Mouse (Mus musculus) retina, adult 2 months (tissue): ENCODE measurements around the gene Rasgef1b.

Experiments
- DNase-seq: peaks from one replicate; pipeline ENCODE4 v3.0.0-alpha.2; 2012; ENCODE audit warnings: low read depth, low spot score

Rasgef1b gene

GRCm38 (mm10) chr5:99602244-99603023, 126.4 kb downstream of the Rasgef1b start:
- no peak for DNase-seq

- DNase-seq: no peak
Measured at GRCm38 (mm10) chr5:99599376-99599775, 129.5 kb downstream of the Rasgef1b start.

GRCm38 (mm10) chr5:99598470-99599110, 130.3 kb downstream of the Rasgef1b start:
- DNase-seq: no peak

DNA sequence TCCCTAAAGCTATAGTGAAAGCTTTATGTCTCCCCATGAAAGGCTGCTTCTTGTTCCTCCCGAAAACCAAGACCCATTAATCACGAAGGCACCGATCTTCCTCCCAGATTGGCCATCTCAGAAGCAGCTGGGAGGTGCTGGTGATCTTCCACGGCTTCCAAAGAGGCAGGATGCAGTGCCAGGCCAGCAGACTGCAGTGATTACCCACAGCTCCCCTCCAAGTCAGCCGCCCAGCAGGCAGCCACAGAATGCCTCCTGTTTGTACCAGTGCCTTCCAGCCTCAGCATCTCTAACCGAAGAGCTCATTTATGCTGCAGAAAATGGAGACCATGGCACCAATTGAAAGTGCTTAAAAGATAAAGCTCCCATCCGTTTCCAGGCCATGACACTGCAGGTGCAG, 131.2 kb downstream of the Rasgef1b start:
- no peak for DNase-seq

DNA sequence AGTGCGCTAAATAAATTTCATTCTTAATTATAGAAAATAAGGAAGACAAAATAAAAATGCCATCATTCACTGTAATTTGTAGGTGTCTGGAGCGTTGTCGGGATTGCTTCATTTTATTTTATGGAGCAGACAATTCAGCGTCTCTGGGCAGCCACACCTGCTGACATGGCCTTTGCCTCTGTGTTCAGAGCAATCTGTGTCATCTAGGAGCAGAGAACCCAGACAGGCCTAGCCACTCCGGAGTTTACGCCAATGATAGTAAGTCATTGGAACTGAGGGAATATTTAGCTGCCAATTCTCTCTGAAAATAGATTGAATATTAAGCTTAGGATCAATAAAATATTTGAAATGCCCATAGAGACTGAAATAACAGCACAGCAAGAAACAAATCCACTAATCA, 137.5 kb downstream of the Rasgef1b start:
- no peak for DNase-seq

DNA sequence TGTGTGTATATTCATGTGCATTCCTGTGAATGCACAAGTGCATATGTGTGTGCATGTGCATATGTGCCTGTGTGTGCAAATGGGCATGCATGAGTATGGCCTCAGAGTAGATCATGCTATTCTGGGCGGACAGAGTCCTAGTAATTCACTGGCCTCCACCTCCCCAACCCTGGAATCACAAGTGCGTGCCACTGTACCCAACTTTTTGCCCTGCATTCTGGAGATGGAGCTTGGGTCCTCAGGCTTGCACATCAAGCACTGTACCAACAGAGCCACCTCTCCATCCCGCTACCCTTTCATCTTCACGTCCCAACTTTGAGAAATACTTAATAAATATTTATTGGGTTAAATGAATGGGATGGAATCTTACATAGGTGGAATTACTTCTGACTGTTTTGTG, 138.3 kb downstream of the Rasgef1b start:
- DNase-seq: no peak

- DNase-seq: no peak
Measured at GRCm38 (mm10) chr5:99587994-99588393, 140.9 kb downstream of the Rasgef1b start.

DNA sequence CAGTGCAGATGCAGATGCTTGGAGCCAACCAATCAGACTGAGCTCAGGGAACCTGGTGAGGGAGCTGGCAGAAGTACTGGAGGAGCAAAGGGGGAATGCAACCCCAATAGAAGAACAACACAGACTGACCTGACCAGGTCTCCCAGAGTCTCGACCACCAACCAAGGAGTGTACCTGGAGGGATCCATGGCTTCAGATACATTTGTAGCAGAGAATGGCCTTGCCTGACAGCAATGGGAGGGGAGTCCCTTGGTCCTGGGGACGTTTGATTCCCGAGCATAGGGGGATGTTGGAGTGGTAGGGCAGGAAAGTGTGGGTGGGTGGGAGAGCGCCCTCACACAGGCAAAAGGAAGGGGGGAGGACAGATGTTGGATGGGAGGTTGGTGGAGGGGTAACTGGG, 141.3 kb downstream of the Rasgef1b start:
- DNase-seq: no peak

DNA sequence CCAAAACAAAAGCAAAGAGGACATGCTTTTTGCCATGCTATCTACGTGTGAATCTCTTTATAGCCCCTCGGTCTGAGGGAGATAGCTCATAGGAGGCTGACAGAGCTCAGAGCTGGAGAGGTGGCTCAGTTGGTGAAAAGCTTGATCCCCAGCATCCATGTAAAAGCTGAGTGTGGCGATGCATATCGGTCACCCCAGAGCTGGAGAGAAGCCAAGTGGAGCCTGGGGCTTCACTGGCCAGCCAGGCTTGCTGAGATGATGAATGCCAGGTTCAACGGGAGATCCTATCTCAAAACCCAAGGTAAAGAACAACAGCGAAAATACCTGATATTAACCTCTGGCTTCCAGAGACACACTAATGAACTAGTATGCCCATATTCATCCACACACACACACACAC, 142.6 kb downstream of the Rasgef1b start:
- no peak for DNase-seq

DNA sequence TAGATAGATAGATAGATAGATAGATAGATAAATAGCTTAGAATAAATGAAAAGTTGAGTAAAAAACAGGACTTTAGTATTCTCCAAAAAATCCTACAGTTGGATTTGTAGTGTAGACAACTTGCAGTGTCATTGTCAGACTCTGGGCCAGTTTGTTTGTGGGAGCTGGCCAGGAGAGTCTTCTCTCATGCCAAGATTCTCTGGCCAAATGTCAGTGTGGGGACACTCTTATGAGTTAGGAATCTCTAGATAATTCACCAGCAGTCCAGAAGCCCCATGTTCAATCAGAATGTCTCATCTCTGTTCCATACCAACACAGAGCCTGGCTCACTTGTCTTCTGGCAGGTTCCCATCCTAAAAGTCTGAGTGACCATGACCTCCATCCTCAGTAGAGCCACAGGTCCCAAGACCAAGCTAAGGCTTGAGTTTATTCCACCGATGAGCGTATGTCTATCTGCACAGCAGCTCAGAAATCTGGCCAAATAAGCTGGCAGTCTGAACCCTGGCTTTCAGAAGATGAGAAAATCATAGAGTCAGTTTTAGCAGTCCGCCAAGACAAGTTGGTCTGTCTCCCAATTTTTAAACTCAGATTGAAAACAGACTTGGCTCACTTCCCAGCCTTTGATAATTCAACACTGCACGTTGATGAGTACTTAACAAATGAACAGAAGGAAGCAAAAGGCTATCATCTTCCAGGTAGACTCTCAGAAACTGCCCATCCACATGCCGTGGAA, 143.5 kb downstream of the Rasgef1b start:
- DNase-seq: no peak

DNA sequence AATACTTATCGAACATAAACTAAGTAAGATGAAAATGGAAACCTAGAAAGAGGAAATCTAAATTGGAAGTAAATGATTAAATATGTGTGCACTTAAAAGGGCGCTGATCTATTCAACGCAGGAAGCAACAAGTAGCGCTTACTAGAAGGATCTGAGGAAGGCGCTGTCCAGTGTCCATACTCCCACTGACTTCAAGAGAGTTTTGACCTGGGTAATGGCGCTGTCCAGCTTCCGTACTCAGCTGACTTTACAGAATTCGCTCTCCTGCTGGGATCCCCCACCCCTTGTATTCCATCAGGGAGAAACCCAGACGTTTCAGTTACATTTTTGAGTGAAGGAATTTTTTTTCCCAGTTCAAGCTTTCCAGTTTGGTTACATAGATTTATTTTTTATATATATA, 144.6 kb downstream of the Rasgef1b start:
- no peak for DNase-seq

GRCm38 (mm10) chr5:99582055-99582454, 146.8 kb downstream of the Rasgef1b start:
- no peak for DNase-seq

DNA sequence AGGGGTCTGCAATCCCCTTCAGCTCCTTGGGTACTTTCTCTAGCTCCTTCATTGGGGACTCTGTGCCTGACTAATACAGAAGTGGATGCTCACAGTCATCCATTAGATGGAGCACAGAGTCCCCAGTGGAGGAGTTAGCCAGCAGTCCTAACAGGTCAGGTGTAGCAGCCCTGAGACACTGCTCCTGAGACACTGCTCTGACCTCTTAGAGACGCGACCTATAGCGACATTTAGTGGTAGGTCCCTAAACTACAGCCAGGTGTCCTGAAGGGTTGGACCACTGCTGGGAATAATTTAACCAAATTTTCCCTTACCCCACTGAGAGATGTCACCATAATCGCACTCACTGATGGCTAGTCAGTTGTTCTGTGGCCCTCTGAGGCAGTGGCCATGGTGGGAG, 150.2 kb downstream of the Rasgef1b start:
- DNase-seq: no peak

- DNase-seq: no peak
Measured at GRCm38 (mm10) chr5:99575897-99576296, 153.0 kb downstream of the Rasgef1b start.

DNA sequence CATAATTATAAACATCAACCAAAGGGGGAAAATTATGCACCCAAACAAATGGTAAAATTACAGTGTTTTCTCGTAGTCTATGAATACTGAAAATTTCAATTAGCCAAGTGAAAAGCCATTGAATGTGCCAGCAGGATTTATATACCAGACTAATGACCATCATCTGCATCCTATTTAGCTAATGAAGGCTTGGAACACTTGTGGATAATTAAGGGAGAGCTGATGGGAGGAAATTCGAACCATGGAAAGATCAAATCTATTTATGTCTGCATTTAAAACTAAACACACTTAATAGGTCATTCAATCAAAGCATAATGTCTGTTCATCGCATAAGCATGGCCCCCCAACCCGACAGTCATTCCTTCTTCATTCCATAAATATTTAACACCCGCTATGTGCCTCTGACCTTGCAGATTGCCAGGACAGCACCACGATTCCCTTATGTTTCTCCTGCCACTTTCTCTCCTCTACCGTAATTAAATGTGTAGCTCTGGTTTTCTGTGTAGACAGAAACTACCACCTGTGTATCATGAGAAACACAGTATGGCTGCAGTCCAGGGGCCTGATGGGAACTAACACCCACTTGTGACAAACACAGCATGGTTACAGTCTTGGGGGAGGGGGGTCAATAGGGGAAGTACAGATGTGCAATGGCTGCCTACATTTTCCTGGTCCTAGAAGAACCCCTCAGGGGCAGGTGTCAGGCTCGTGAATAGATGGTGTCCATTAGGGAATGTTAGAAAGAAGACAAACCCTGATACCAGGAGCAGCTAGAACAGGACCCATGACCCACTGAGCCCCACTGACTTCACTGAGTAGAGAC, 164.2 kb downstream of the Rasgef1b start:
- no peak for DNase-seq

DNA sequence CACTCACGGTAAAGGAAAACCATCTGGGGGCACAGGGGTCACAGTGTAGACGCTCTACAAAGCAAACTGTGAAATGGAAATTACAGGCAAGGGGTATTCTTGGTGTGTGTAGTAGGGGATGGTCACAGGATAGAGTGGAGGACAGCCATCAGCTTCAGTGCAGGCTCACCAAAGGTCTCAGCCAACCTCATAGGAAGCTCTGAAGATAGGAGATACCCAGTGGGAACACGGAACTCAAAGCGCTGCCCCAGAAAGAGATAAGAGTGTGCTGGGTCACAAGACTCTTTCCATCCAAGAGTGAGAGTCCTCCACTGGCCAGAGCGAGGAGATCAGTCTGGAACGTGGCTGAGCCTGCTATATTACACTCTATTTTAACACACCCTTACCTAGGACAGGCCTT, 166.8 kb downstream of the Rasgef1b start:
- DNase-seq: no peak

DNA sequence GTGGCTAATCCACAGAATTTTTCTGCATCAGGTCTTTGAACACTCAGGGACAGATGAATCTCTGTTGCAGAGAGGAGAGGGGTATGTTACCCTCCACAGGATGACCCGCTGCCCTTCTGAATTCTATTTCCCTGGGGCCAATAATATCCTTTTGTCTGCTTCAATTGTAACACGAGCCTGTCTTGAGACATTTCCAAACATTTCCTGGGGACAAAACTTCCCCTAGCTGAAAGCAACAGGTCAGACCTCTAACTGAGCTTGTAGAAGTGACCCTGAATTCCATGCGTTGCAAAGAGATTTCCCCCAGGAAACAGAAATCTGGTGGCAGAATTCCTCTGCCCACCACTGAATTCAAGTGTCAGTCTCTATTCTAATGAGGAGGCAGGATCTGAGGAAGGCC, 169.1 kb downstream of the Rasgef1b start:
- DNase-seq: no peak

DNA sequence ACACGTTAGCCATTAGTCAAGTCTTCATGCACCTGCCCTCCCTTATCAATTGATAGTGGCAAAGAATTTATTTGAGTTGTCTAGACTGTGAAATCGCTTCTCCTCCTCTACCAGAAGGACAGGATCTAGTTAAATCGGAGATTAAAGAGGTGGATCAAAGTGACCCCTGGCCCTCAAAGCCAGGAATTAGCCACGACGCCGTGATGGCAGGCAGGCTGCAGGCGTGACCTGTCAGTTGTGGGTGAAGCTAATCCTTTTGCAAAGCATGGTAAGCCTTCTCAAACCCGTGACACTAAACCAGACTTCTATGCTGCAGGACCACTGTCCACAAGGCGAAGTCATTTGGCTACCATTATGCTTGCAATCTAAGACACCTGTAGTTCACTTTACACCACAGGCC, 170.6 kb downstream of the Rasgef1b start:
- DNase-seq: no peak

GRCm38 (mm10) chr5:99552645-99553044, 176.2 kb downstream of the Rasgef1b start:
- no peak for DNase-seq

GRCm38 (mm10) chr5:99544664-99545494, 184.0 kb downstream of the Rasgef1b start:
- no peak for DNase-seq
